Mouse (Mus musculus) liver, embryonic 16.5 days (tissue): Measurements from ENCODE around the gene Ano6. TPM values are rescaled to one million over a fixed set of nuclear protein-coding genes. Genes with fewer than 3 reads are reported as not detected.
"Not testable (repeated sequence)": the region's sequence is repeated elsewhere in the genome, so short reads cannot be mapped to it uniquely, and the experiment has no call there.

Experiments used
- ATAC-seq: fragments of 200-750 bp; cut with Nextera tagmentation; 2 replicates; pipeline ENCODE4 v1.8.0; 2017; ENCODE audit warnings: low read depth, mild to moderate bottlenecking, moderate number of reproducible peaks, moderate library complexity
- H3K27ac ChIP-seq: fragments of 300-500 bp; sonication (generic); 2 replicates; pipeline ENCODE4 v1.5.1; 2014; ENCODE audit warnings: mild to moderate bottlenecking, low read length
- H3K27me3 ChIP-seq: fragments of 300-500 bp; sonication (generic); 2 replicates; pipeline ENCODE4 v1.6.1; 2014; ENCODE audit warnings: low read depth, low read length, mixed read lengths; ENCODE audit not compliant: control insufficient read depth, insufficient read depth
- H3K36me3 ChIP-seq: fragments of 300-500 bp; sonication (generic); 2 replicates; pipeline ENCODE4 v1.6.1; 2014; ENCODE audit warnings: mild to moderate bottlenecking; ENCODE audit not compliant: control insufficient read depth, insufficient read depth
- H3K4me1 ChIP-seq: fragments of 300-500 bp; sonication (generic); 2 replicates; pipeline ENCODE4 v1.6.1; 2014; ENCODE audit warnings: low read depth, low read length, mixed read lengths; ENCODE audit not compliant: control insufficient read depth
- H3K4me2 ChIP-seq: fragments of 300-500 bp; sonication (generic); 2 replicates; pipeline ENCODE4 v1.6.1; 2014; ENCODE audit warnings: low read depth, low read length, mixed read lengths
- H3K4me3 ChIP-seq: fragments of 300-500 bp; sonication (generic); 2 replicates; pipeline ENCODE4 v1.5.1; 2014; ENCODE audit warnings: low read depth, mild to moderate bottlenecking, low read length
- H3K9ac ChIP-seq: fragments of 300-500 bp; sonication (generic); 2 replicates; pipeline ENCODE4 v1.6.1; 2014; ENCODE audit warnings: low read depth, low read length
- H3K9me3 ChIP-seq: fragments of 300-500 bp; sonication (generic); replicated peaks from 2 replicates; pipeline ENCODE4 v1.6.1; 2016; ENCODE audit warnings: low read length; ENCODE audit not compliant: control insufficient read depth
- WGBS: fragments of 180-500 bp; shearing (Covaris S2); extraction: QIAGEN DNeasy Blood & Tissue Kit; methylation state at CpG from one replicate; pipeline ENCODE4 v1.1.7; 2014; ENCODE audit not compliant: insufficient replicate concordance; 5-methylcytosine and 5-hydroxymethylcytosine counted together
- polyA plus RNA-seq: library from polyadenylated mRNA; unstranded; fragments of >200 nt; fragmentation: Nextera tagmentation; extraction: Ambion mirVana; gene quantifications from 2 replicates; pipeline ENCODE4 v1.2.1, GENCODE M21; 2015

The Ano6 gene
- polyA plus RNA-seq, 1 experiment from 2014 or later, result 10.5 TPM

DNA sequence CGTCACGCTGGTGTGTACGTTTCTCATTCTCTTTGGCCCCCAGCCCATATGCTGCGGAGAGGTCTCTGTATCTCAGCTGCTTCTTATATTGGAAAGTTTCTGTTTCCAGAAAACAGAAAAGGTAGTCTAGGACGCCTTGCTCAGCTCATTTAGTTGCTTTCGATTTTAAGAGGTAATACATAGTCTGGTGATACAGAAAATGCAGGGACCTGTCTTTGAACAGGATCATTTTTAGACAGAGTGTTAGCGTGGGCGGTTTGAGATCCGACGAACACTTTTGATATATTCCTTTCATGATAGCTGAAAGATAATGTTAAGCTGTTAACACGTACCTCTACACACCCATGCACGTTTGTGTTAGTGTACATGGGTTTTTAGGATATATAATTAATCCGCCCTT lies 35.9 kb downstream of the Ano6 start:
- H3K27ac ChIP-seq, result no peak overlapping the region
- no peaks in the 10 kb centered on the region for H3K9me3 ChIP-seq
- H3K27me3 ChIP-seq, result no peaks in the 10 kb centered on the region
- ATAC-seq, result no peak
- no peak overlapping the region for H3K9ac ChIP-seq
- peaks cover 3% of the 10 kb centered on the region; the same call in 1 of the 2 replicates for H3K4me1 ChIP-seq
- no peaks in the 10 kb centered on the region for H3K36me3 ChIP-seq
- no peak overlapping the region for H3K4me3 ChIP-seq
- 77% methylated on average over 13 of the region's 13 CpGs for WGBS
- H3K4me2 ChIP-seq, result no peak overlapping the region

GRCm38 (mm10) chr15:95827465-95827971 lies 36.9 kb downstream of the Ano6 start:
- 70% methylated on average over 11 of the region's 11 CpGs for WGBS
- no peak for ATAC-seq
- Histone ChIP-seq H3K4me1 (peaks cover 3% of the 10 kb centered on the region; the same call in 1 of the 2 replicates), H3K9me3 (no peaks in the 10 kb centered on the region), H3K27ac (peak overlapping the region; percentile 9; the same call in 1 of the 2 replicates), H3K27me3 (no peaks in the 10 kb centered on the region), H3K4me3 (no peak overlapping the region), H3K36me3 (no peaks in the 10 kb centered on the region), H3K9ac (no peak overlapping the region), H3K4me2 (no peak overlapping the region)

GRCm38 (mm10) chr15:95828018-95828646 lies 37.5 kb downstream of the Ano6 start:
- peak; percentile 33 for ATAC-seq
- not testable (repeated sequence) for H3K4me2 ChIP-seq
- WGBS, result 52% methylated on average over 8 of the region's 8 CpGs

DNA sequence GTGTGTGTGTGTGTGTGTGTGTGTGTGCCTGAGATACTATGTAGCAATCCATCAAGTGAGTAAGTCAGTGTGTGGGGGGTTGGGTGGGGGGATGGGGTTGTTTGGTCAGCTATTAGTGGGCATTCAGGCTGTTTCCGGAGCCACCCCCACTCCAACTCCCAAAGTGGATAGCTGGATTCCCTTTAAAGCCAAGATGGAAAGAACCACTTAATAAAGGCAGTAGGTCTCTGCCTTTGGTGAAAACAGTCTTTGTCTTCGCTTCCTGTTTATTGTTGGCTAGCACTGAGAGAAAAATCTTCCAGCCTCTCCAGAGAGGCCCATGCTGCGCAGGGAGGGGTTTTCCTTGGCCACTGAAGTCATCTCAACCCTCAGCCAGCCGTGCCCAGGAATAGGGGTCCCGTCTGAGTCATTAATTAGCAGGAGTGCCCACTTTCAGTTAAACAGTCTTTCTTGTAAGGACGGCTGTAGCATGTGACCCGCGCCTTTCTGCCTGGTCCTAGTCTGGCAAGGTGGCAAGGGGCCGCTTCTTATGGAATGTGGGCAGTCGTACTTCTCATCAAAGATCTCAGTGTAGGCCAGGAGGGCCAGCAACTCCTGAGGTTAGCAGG lies 38.1 kb downstream of the Ano6 start:
- no peak overlapping the region for H3K4me2 ChIP-seq
- H3K4me1 ChIP-seq, result peaks cover 3% of the 10 kb centered on the region; the same call in 1 of the 2 replicates
- 53% methylated on average over 10 of the region's 10 CpGs for WGBS
- no peaks in the 10 kb centered on the region for H3K9me3 ChIP-seq
- H3K36me3 ChIP-seq, result no peaks in the 10 kb centered on the region
- no peak overlapping the region for H3K4me3 ChIP-seq
- no peaks in the 10 kb centered on the region for H3K27me3 ChIP-seq
- no peak for ATAC-seq
- H3K27ac ChIP-seq, result peak overlapping the region; percentile 41
- H3K9ac ChIP-seq, result no peak overlapping the region

More at GRCm38 (mm10) chr15:95828018-95828646, 37.5 kb downstream of the Ano6 start:
- H3K9ac ChIP-seq, H3K27me3 ChIP-seq, H3K9me3 ChIP-seq, H3K36me3 ChIP-seq, H3K4me3 ChIP-seq, H3K4me1 ChIP-seq: not testable (repeated sequence)
- H3K27ac ChIP-seq, result peak overlapping the region; percentile 9; the same call in 1 of the 2 replicates

DNA sequence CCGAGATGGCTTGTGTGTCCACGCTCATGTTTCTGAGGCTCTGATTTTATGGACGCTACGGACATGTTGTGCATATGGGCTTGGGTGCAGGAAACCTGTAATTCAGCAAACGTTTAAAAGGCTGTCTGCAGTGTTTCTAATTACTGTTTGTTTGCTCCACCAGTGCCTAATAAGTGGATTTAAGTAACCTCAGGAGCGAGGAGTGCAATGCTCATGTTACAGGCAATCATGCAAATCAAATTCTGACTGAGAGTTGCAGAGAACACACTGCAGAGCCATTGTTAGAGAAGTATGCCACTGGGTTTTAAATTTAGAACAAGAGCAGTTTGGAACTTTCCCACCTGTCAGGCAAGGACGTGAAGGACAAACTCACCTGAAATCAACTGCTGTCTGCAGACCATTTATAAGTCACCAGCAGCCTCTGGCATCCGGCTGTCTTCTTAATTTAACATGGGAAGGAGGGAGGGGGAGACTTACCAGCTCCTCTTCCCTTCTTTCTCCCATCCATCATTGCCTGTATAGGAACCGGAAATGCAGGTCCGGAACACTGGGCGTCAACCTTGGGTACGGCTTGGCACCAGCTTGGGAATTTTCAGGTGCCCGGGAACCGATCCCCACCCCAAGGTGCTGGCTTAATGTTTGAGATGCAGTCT lies 39.0 kb downstream of the Ano6 start:
- Histone ChIP-seq H3K9me3 (no peaks in the 10 kb centered on the region), H3K36me3 (no peaks in the 10 kb centered on the region), H3K4me1 (peaks cover 3% of the 10 kb centered on the region; the same call in 1 of the 2 replicates), H3K27ac (no peak overlapping the region), H3K4me2 (no peak overlapping the region), H3K9ac (no peak overlapping the region), H3K27me3 (no peaks in the 10 kb centered on the region), H3K4me3 (no peak overlapping the region)
- 78% methylated on average over 14 of the region's 14 CpGs for WGBS
- ATAC-seq, result no peak

DNA sequence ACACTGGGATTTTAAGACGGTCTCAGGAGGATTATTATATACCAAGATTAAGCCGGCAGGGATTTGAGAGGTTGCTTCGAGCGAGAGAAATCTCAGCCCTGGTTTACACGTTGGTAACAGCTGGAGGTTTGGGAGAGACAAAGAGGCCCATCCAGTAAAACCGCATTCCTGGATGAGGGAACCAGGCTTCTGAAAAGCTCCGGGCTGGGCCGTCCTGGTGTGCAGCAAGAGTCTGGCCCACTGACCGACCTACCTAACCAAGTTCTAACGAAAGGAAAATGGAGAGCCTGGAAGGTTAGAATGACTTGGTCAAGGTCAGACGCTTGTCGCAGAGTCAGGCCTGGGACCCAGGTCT lies 39.5 kb downstream of the Ano6 start:
- H3K4me2 ChIP-seq, result no peak overlapping the region
- no peaks in the 10 kb centered on the region for H3K27me3 ChIP-seq
- H3K9me3 ChIP-seq, result no peaks in the 10 kb centered on the region
- no peak overlapping the region for H3K9ac ChIP-seq
- WGBS, result 74% methylated on average over 12 of the region's 12 CpGs
- peaks cover 3% of the 10 kb centered on the region; the same call in 1 of the 2 replicates for H3K4me1 ChIP-seq
- no peak for ATAC-seq
- no peaks in the 10 kb centered on the region for H3K36me3 ChIP-seq
- no peak overlapping the region for H3K27ac ChIP-seq
- H3K4me3 ChIP-seq, result no peak overlapping the region

DNA sequence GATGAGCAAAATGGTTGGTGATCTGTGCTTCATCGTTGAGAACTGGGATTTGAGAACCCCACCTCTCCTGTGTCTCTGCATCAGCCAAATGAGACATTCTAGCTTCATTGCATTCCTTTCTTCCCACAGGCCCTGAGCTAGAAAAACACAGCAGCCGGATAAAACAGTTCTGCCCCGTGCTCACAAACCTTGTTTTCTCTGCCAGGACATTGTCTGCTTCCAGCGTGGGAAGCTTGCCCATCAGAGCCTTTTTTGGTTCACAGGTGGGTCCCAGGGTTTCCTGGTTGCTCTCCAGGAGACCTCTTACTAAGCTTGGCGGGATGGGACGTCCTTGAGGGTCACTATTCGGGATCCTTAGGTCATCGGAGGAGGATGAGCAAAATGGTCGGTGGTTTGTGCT lies 42.6 kb downstream of the Ano6 start:
- WGBS, result 73% methylated on average over 9 of the region's 9 CpGs

GRCm38 (mm10) chr15:95836077-95836476 lies 45.4 kb downstream of the Ano6 start:
- Histone ChIP-seq H3K9me3 (no peaks in the 10 kb centered on the region), H3K27me3 (no peaks in the 10 kb centered on the region), H3K27ac (no peak overlapping the region), H3K9ac (no peak overlapping the region), H3K36me3 (no peaks in the 10 kb centered on the region), H3K4me2 (no peak overlapping the region), H3K4me1 (peaks cover 12% of the 10 kb centered on the region), H3K4me3 (no peak overlapping the region)
- WGBS, result 52% methylated on average over 4 of the region's 4 CpGs
- no peak for ATAC-seq

More for the DNA sequence above, 42.6 kb downstream of the Ano6 start:
- Histone ChIP-seq H3K4me1 (peaks cover 7% of the 10 kb centered on the region), H3K27me3 (no peaks in the 10 kb centered on the region), H3K9me3 (no peaks in the 10 kb centered on the region), H3K9ac (no peak overlapping the region), H3K36me3 (no peaks in the 10 kb centered on the region), H3K4me2 (no peak overlapping the region), H3K27ac (no peak overlapping the region), H3K4me3 (no peak overlapping the region)
- ATAC-seq, result no peak
